Mouse (Mus musculus) small intestine, adult 2 months (tissue): ENCODE measurements around the gene Fzr1. TPM values are rescaled to one million over a fixed set of nuclear protein-coding genes. Genes with fewer than 3 reads are reported as not detected.

ENCODE experiments used
- H3K27ac ChIP-seq: fragments of 200-500 bp; 2 replicates; pipeline ENCODE4 v1.5.1; 2012; ENCODE audit warnings: low read depth, low read length, control low read depth, inconsistent platforms; ENCODE audit not compliant: insufficient read depth
- H3K27me3 ChIP-seq: fragments of 200-500 bp; 2 replicates; pipeline ENCODE4 v1.6.1; 2012; ENCODE audit warnings: mild to moderate bottlenecking, moderate library complexity, low read length, inconsistent platforms; ENCODE audit not compliant: control insufficient read depth, insufficient read depth
- H3K36me3 ChIP-seq: fragments of 200-500 bp; 2 replicates; pipeline ENCODE4 v1.6.1; 2012; ENCODE audit warnings: mild to moderate bottlenecking, low read length, control low read depth, inconsistent platforms; ENCODE audit not compliant: control insufficient read depth, insufficient read depth
- H3K4me1 ChIP-seq: fragments of 200-500 bp; 2 replicates; pipeline ENCODE4 v1.6.1; 2012; ENCODE audit warnings: low read length, inconsistent platforms, mixed read lengths; ENCODE audit not compliant: control insufficient read depth, insufficient read depth, insufficient read length
- H3K4me3 ChIP-seq: fragments of 200-500 bp; 2 replicates; pipeline ENCODE4 v1.5.1; 2012; ENCODE audit warnings: low read depth, mild to moderate bottlenecking, control low read depth, inconsistent platforms, low read length, moderate library complexity
- CTCF ChIP-seq: fragments of 200-500 bp; IDR thresholded peaks from 2 replicates; pipeline ENCODE4 v1.5.1; 2012; ENCODE audit warnings: low read depth, mild to moderate bottlenecking, control low read depth, inconsistent platforms, low read length, moderate library complexity, mixed read lengths; ENCODE audit not compliant: insufficient replicate concordance, insufficient read length; ENCODE audit errors: extremely low read depth
- POLR2A ChIP-seq: fragments of 200-500 bp; IDR thresholded peaks from 2 replicates; pipeline ENCODE4 v1.6.1; 2012; ENCODE audit warnings: low read depth, mild to moderate bottlenecking, control low read depth, inconsistent platforms, low read length, moderate library complexity
- WGBS: fragments of 180-500 bp; shearing (Covaris S2); methylation state at CpG from one replicate; pipeline ENCODE4 v1.1.7; 2018; 5-methylcytosine and 5-hydroxymethylcytosine counted together
- polyA plus RNA-seq: library from polyadenylated mRNA; depleted of rRNA; stranded (reverse); fragments of >200 nt; gene quantifications from 2 replicates; pipeline ENCODE4 v1.2.3, GENCODE M21; 2012

The Fzr1 gene
- polyA plus RNA-seq, 1 experiment, result 132 TPM

DNA sequence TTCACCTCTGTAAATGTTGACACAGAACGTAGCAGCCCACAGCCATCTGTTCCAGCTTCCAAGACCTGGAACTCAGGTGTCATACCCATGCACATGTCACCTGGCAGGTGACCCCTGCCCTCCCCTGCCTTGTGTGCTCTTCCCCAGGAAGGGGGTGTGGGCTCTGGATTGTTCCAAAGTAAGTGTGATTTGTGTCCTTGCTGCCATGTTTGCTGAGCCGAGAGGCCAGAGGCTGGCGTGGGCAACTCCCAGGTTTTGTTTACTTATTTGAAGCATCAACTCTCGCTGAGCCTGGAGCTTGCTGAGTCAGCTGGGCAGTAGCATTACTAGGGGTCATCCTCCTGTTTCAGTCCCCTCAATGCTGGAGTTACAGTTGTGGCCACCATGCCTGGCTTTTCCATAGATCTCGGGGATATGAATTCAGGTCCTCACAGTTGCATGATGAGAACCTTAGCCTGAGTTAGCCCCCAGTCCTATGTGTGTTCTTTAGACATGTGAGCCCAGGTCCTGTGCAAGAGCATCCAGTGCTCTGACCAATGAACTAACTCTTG lies 10.3 kb upstream of the Fzr1 start, which contains the start of gene Gm48552:
Gene Gm48552, plus strand, starts transcription at position 501 of the 551 bp plus-strand sequence.
- TF ChIP-seq POLR2A (no peak), CTCF (no peak)
- 63% methylated on average over 5 of the region's 5 CpGs for WGBS
- H3K4me1 ChIP-seq, result peaks cover 34% of the 10 kb centered on the region
- H3K27me3 ChIP-seq, result no peaks in the 10 kb centered on the region
- H3K4me3 ChIP-seq, result no peak within 1 kb of the TSS
- H3K27ac ChIP-seq, result peak within 1 kb of the TSS; percentile 25; the same call in 1 of the 2 replicates
- peaks cover 21% of the 10 kb centered on the region; the same call in 1 of the 2 replicates for H3K36me3 ChIP-seq

DNA sequence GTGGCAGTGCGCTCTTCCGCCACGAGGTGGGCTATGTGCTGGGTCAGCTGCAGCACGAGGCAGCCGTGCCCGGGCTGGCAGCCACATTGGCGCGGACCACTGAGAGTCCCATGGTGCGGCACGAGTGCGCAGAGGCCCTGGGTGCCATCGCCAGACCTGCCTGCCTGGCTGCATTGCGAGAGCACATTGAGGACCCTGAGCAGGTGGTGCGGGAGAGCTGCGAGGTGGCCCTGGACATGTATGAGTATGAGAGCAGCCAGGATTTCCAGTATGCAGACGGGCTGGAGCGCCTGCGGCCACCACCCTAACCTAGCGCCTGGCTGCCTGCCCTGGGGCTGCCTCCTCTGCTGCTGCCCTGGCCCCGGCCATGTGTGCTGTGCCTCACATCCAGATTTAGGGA lies 9.4 kb upstream of the Fzr1 start:
- Histone ChIP-seq H3K36me3 (peaks cover 21% of the 10 kb centered on the region; the same call in 1 of the 2 replicates), H3K27me3 (no peaks in the 10 kb centered on the region), H3K4me3 (no peak overlapping the region), H3K4me1 (peaks cover 34% of the 10 kb centered on the region), H3K27ac (no peak overlapping the region)
- TF ChIP-seq POLR2A (no peak), CTCF (no peak)
- 92% methylated on average over 20 of the region's 20 CpGs for WGBS

DNA sequence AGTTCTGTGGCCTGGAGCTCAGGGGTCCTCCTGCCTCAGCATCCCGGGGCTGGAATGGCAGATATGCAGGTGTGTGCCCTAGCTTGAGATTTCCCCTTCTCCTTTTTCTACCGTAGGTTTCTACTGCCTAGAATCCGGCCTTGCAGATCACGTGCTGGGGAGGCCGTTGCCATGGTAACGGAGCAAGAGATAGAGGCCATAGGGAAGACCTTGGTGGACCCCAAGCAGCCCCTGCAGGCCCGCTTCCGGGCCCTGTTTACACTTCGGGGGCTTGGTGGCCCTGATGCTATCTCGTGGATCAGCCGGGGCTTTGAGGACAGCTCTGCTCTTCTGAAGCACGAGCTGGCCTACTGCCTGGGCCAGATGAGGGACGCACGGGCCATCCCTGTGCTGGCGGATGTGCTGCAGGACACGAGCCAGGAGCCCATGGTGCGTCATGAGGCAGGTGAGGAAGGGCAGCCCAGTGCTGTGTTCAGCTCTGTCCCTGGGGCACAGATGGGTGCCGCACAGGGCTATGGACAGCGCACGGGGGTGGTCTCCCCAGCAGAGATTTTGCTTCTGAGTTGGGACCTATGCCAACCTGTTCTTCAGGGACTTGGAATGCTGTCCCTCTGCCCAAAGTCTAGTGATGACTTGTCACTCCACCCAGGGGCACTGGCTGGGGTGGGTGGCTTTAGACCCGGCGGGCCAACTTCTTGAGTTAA lies 7.4 kb upstream of the Fzr1 start:
- Histone ChIP-seq H3K27me3 (no peaks in the 10 kb centered on the region), H3K27ac (no peak overlapping the region), H3K4me3 (peak overlapping the region; percentile 68; the same call in 1 of the 2 replicates), H3K4me1 (peaks cover 28% of the 10 kb centered on the region), H3K36me3 (peaks cover 21% of the 10 kb centered on the region; the same call in 1 of the 2 replicates)
- no peak for TF ChIP-seq POLR2A
- no peak for TF ChIP-seq CTCF
- 65% methylated on average over 22 of the region's 22 CpGs for WGBS

DNA sequence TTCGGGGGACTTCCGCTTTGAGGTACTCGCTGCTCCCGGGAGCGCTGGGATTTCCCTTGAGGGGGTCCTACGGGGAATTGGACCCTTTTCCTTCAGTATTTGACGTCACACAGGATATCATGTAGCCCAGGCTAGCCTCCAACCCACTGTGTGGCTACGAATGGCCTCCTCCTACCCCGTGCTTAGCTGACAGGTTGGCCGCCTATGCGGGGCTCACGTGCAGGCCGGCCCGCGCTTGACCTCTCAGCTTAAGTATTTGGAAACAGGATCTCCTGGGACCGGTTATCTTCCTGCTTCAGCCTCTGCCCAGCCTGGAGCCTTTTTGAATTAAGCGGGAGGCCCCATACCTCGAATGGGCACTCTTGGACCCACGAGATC lies 6.3 kb upstream of the Fzr1 start:
- peaks cover 21% of the 10 kb centered on the region; the same call in 1 of the 2 replicates for H3K36me3 ChIP-seq
- TF ChIP-seq CTCF, result no peak
- no peak for TF ChIP-seq POLR2A
- 0 out of 2 replicates have a peak overlapping the region, but pooled peaks have one; percentile 0 for H3K27ac ChIP-seq
- H3K4me1 ChIP-seq, result peaks cover 21% of the 10 kb centered on the region
- H3K27me3 ChIP-seq, result no peaks in the 10 kb centered on the region
- H3K4me3 ChIP-seq, result peak overlapping the region; percentile 68
- 0% methylated on average over 19 of the region's 19 CpGs for WGBS

DNA sequence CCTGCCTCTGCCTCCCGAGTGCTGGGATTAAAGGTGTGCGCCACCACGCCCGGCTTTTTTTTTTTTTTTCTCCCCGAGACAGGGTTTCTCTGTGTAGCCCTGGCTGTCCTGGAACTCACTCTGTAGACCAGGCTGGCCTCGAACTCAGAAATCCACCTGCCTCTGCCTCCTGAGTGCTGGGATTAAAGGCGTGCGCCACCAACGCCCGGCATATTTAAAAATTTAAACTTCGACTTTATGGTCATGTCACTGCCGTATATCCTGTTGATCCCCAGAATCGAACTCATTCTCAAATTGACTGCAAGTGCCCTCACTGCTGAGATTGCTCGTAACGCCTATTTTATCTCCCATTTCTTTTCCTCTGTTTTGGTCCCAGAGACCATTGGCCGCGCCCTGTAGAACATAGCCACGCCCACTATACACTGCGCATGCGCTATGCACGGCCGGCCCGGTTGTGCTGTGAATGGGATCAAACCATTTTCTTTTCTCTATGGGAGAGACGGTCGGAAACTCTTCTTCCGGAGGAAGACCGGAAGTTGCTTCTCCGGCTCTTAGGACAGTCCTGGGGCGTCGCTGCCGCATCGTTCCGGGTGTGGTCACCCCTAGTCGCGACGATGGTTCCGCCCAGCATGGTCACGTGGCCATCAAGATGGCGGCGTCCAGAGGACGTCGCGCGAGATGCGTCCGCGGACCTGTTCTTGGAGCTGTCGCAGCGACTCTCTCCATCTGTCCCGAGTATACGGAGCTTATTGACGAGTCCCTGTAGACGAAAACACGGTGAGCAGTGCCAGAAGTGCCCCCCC lies 5.7 kb upstream of the Fzr1 start, which contains the start of the genes Dohh and Gm48551:
Gene Dohh, plus strand, starts transcription at position 627 of the 803 bp plus-strand sequence.
Gene Gm48551, plus strand, starts transcription at position 665 of the 803 bp plus-strand sequence.
- H3K36me3 ChIP-seq, result peaks cover 21% of the 10 kb centered on the region; the same call in 1 of the 2 replicates
- H3K27ac ChIP-seq, result 0 out of 2 replicates have a peak within 1 kb of the TSS, but pooled peaks have one; percentile 38
- no peaks in the 10 kb centered on the region for H3K27me3 ChIP-seq
- H3K4me3 ChIP-seq, result peak within 1 kb of the TSS; percentile 68
- WGBS, result 5% methylated on average over 54 of the region's 54 CpGs
- TF ChIP-seq CTCF, result no peak
- TF ChIP-seq POLR2A, result peak; percentile 71; the same call in 1 of the 2 replicates
- H3K4me1 ChIP-seq, result peaks cover 20% of the 10 kb centered on the region

DNA sequence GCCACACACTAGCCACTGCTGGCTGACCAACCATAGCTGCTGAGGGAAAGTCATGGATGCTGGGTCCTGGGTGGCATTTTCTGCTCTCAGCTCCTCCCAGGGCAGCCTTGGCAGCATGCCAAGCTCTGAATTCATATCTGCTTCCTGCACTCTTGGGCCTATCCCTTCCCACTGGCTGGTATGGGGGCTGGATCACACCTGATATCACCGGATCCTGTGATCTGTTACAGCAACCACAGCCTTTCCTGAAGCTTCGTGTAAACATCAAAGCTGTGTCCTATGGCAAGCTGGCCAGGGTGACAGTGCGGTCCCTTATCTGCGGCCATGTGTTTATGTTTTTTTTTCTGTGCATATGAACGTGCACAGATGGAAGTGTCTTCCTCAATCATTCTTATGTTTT lies 3.7 kb upstream of the Fzr1 start:
- peaks cover 7% of the 10 kb centered on the region; the same call in 1 of the 2 replicates for H3K36me3 ChIP-seq
- peaks cover 24% of the 10 kb centered on the region for H3K4me1 ChIP-seq
- H3K27ac ChIP-seq, result peak overlapping the region; percentile 24
- H3K4me3 ChIP-seq, result no peak overlapping the region
- TF ChIP-seq CTCF (no peak), POLR2A (no peak)
- no peaks in the 10 kb centered on the region for H3K27me3 ChIP-seq
- WGBS, result 15% methylated on average over 5 of the region's 5 CpGs
